Mouse (Mus musculus): ENCODE measurements around the gene Arhgap18. TPM values are rescaled to one million over a fixed set of nuclear protein-coding genes. Genes with fewer than 3 reads are reported as not detected.
A peak's percentile ranks its signal among the peaks of the same experiment; 100 is the strongest.

Gene Arhgap18
- 28.8 TPM in 2 replicates for polyA plus RNA-seq (2014; fragmentation: Nextera tagmentation; extraction: Ambion mirVana)

DNA sequence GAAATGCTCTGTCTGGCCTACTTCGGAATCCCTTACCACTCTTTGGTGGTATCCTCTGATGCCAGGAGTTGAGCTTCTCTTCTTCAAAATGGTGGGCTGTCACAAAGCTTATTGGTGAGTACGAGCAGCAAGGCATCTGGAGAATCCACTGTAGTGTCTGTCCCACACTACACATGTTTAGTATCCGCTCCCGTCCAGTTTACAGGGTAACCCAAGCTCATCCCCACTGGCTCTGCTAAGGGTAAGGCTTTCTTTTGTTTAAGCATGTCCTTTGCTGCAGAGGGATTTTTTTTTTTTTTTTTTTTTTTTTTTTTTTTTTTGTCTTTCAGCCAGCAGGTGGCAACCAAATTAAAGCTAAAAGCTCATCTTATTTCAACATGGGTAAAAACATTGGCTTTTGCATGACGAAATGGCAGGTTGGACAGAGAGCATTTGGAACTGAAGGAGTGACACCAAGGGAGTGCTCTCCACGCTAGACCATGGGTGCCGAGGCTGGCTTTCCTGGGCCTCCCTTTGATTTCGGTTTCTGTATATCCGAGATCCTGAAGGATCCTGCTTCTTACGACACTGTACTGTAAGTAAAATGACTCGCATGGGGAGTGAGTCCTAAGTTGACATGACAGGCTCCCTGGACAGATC, at the start of gene Arhgap18:
TSS of gene Arhgap18 (plus strand) at position 493 of the 639 bp plus-strand sequence.
- no peak for DNase-seq (ENCODE audit: low spot score)
- H3K4me1 ChIP-seq (ENCODE audit: control insufficient read depth, insufficient read depth, low read length): no peaks in the 10 kb centered on the region
- no peaks in the 10 kb centered on the region for H3K36me3 ChIP-seq (ENCODE audit: control insufficient read depth, insufficient read depth, low read length)
- H3K9ac ChIP-seq (ENCODE audit: low read depth, low read length): no peak within 1 kb of the TSS
- WGBS: 74% methylated on average over 11 of the region's 11 CpGs
- H3K4me3 ChIP-seq (ENCODE audit: low read depth, low read length): no peak within 1 kb of the TSS
- H3K9me3 ChIP-seq (ENCODE audit: control insufficient read depth, low read length): no peaks in the 10 kb centered on the region
- ATAC-seq (ENCODE audit: low read depth): no peak; the same call in 1 of the 2 replicates
- no peaks in the 10 kb centered on the region for H3K27me3 ChIP-seq (replicated peaks; ENCODE audit: control insufficient read depth, insufficient read depth, low read length)
- H3K4me2 ChIP-seq (ENCODE audit: low read depth, low read length): no peak within 1 kb of the TSS
- no peak within 1 kb of the TSS for H3K27ac ChIP-seq (replicated peaks; ENCODE audit: low read depth, low read length)

DNA sequence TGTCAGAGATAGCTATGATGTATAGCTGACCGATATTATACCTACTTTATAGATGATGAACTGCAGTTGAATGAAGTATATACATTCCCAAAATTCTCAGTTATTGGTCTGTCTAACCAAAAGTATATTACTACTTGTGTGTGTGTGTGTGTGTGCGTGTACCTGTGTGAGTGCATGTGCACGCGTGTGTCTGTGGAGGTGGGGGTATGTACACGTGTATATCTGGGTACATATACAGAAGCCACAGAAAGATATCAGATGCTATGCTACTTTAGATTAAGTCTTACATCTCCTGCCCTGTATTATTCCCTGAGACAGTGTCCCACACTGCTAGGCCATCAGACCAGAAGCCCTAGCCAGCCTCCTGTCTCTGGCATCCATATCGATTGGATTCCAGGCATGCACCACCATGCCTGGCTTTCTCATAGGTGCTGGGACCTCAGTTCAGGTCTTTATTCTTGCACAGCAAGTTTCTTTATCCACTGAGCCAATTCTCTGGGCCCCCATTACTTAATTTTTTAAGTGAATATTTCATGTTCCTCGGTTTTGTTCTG, 42.7 kb upstream of the Arhgap18 start:
- WGBS: 93% methylated on average over 7 of the region's 7 CpGs
- ATAC-seq (ENCODE audit: low read depth): no peak
- no peak overlapping the region for H3K9ac ChIP-seq (ENCODE audit: low read depth, low read length)

DNA sequence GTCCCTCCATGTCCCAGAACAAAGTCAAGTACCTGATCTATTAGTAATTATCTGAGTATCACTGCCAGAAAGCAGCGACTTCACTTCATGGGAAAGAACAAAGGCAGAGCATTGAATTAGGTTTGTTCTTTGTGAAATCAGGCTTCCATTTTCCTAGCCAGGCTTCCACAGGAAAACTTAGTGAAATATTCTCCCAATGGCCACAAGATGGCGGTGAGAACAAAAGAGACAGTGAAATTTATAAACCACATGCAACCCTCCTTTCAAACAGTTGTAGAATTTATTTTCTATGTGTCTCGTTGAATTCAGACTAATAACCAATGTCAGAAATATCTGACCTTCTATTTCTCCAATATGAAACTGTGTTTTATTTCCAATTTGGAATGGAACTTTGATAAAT, 42.2 kb upstream of the Arhgap18 start:
- H3K36me3 ChIP-seq (ENCODE audit: control insufficient read depth, insufficient read depth, low read length): no peaks in the 10 kb centered on the region
- ATAC-seq (ENCODE audit: low read depth): no peak
- no peaks in the 10 kb centered on the region for H3K27me3 ChIP-seq (replicated peaks; ENCODE audit: control insufficient read depth, insufficient read depth, low read length)
- H3K4me3 ChIP-seq (ENCODE audit: low read depth, low read length): no peak overlapping the region
- H3K27ac ChIP-seq (replicated peaks; ENCODE audit: low read depth, low read length): no peak overlapping the region
- WGBS: 6% methylated on average over 3 of the region's 3 CpGs
- no peaks in the 10 kb centered on the region for H3K9me3 ChIP-seq (ENCODE audit: control insufficient read depth, low read length)
- H3K4me2 ChIP-seq (ENCODE audit: low read depth, low read length): no peak overlapping the region
- no peak overlapping the region for H3K9ac ChIP-seq (ENCODE audit: low read depth, low read length)
- no peaks in the 10 kb centered on the region for H3K4me1 ChIP-seq (ENCODE audit: control insufficient read depth, insufficient read depth, low read length)
- DNase-seq (ENCODE audit: low spot score): peak; percentile 78

More for the DNA sequence above, 42.7 kb upstream of the Arhgap18 start:
- Histone ChIP-seq H3K27me3 (replicated peaks; ENCODE audit: control insufficient read depth, insufficient read depth, low read length) (no peaks in the 10 kb centered on the region), H3K4me2 (ENCODE audit: low read depth, low read length) (no peak overlapping the region), H3K36me3 (ENCODE audit: control insufficient read depth, insufficient read depth, low read length) (no peaks in the 10 kb centered on the region), H3K9me3 (ENCODE audit: control insufficient read depth, low read length) (no peaks in the 10 kb centered on the region), H3K27ac (replicated peaks; ENCODE audit: low read depth, low read length) (no peak overlapping the region), H3K4me1 (ENCODE audit: control insufficient read depth, insufficient read depth, low read length) (no peaks in the 10 kb centered on the region), H3K4me3 (ENCODE audit: low read depth, low read length) (no peak overlapping the region)
- no peak for DNase-seq (ENCODE audit: low spot score)

DNA sequence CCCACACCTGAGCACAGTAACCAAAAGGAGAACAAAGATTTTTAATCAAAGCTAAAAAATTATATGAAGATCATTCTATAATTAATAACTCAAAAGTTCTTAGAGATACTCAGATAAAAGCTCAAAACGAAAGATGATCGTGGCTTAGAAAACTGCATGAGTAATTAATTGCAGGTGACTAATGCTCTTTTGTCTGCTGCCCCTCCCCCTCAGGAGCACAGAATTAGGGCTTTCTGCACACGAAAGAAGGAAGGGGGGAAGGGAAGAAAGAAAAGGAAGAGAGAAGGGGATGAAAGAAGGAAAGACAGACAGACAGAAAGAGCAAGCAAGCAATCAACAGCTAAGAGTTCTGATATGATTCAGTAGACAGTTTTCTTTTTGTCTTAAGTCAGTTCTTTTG, 39.2 kb upstream of the Arhgap18 start:
- no peak overlapping the region for H3K9ac ChIP-seq (ENCODE audit: low read depth, low read length)
- H3K27ac ChIP-seq (replicated peaks; ENCODE audit: low read depth, low read length): no peak overlapping the region
- no peak for ATAC-seq (ENCODE audit: low read depth)
- H3K9me3 ChIP-seq (ENCODE audit: control insufficient read depth, low read length): no peaks in the 10 kb centered on the region
- DNase-seq (ENCODE audit: low spot score): no peak
- no peak overlapping the region for H3K4me3 ChIP-seq (ENCODE audit: low read depth, low read length)
- no peaks in the 10 kb centered on the region for H3K36me3 ChIP-seq (ENCODE audit: control insufficient read depth, insufficient read depth, low read length)
- no peaks in the 10 kb centered on the region for H3K4me1 ChIP-seq (ENCODE audit: control insufficient read depth, insufficient read depth, low read length)
- H3K4me2 ChIP-seq (ENCODE audit: low read depth, low read length): no peak overlapping the region
- 22% methylated on average over 3 of the region's 3 CpGs for WGBS
- no peaks in the 10 kb centered on the region for H3K27me3 ChIP-seq (replicated peaks; ENCODE audit: control insufficient read depth, insufficient read depth, low read length)

DNA sequence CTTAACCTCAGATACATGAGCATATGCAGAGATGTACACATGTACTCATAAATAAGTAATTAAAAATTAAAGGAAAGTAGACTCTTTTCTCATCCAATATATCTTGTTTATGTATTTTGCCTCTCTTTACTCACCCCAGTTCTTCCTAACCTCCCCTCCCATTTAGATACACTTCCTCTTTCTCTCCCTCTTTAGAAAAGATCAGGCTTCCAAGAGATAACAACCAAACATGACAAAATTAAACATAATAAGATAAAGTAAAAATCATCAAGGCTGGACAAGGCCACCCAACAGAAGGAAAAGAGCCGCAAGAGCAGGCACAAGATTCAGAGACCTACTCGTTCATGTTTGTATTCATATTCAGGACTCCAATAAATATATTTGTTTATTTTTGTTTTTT, 28.5 kb upstream of the Arhgap18 start:
- Histone ChIP-seq H3K27ac (replicated peaks; ENCODE audit: low read depth, low read length) (no peak overlapping the region), H3K4me3 (ENCODE audit: low read depth, low read length) (no peak overlapping the region), H3K4me1 (ENCODE audit: control insufficient read depth, insufficient read depth, low read length) (no peaks in the 10 kb centered on the region), H3K4me2 (ENCODE audit: low read depth, low read length) (no peak overlapping the region), H3K27me3 (replicated peaks; ENCODE audit: control insufficient read depth, insufficient read depth, low read length) (no peaks in the 10 kb centered on the region), H3K9me3 (ENCODE audit: control insufficient read depth, low read length) (peaks cover 7% of the 10 kb centered on the region; the same call in 1 of the 2 replicates), H3K36me3 (ENCODE audit: control insufficient read depth, insufficient read depth, low read length) (no peaks in the 10 kb centered on the region), H3K9ac (ENCODE audit: low read depth, low read length) (no peak overlapping the region)
- 93% methylated on average over 2 of the region's 2 CpGs for WGBS
- no peak for DNase-seq (ENCODE audit: low spot score)
- ATAC-seq (ENCODE audit: low read depth): no peak

DNA sequence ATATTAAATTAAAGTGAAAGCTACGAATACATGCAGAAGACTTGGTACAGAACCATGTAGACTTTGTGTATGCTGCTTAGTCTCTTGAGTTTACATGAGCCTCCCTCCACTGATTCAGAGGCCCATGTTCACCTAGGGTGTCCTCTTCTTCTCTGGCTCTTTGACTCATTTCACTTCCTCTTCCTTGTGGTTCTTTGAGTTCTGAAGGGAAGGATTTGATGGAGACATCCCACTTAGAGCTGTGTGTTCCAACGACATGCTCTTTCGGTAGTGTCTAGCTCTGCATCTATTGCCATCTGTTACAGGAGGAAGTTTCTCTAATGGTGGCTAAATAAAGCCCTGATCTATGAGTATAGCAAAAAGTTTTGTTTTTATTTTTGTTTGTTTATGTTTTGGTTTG, 28.0 kb upstream of the Arhgap18 start:
- Histone ChIP-seq H3K4me2 (ENCODE audit: low read depth, low read length) (no peak overlapping the region), H3K4me1 (ENCODE audit: control insufficient read depth, insufficient read depth, low read length) (no peaks in the 10 kb centered on the region), H3K36me3 (ENCODE audit: control insufficient read depth, insufficient read depth, low read length) (no peaks in the 10 kb centered on the region), H3K4me3 (ENCODE audit: low read depth, low read length) (no peak overlapping the region), H3K27me3 (replicated peaks; ENCODE audit: control insufficient read depth, insufficient read depth, low read length) (no peaks in the 10 kb centered on the region), H3K9me3 (ENCODE audit: control insufficient read depth, low read length) (peaks cover 7% of the 10 kb centered on the region; the same call in 1 of the 2 replicates), H3K9ac (ENCODE audit: low read depth, low read length) (no peak overlapping the region), H3K27ac (replicated peaks; ENCODE audit: low read depth, low read length) (no peak overlapping the region)
- 96% methylated on average over 3 of the region's 3 CpGs for WGBS
- ATAC-seq (ENCODE audit: low read depth) (no peak), DNase-seq (ENCODE audit: low spot score) (no peak)

DNA sequence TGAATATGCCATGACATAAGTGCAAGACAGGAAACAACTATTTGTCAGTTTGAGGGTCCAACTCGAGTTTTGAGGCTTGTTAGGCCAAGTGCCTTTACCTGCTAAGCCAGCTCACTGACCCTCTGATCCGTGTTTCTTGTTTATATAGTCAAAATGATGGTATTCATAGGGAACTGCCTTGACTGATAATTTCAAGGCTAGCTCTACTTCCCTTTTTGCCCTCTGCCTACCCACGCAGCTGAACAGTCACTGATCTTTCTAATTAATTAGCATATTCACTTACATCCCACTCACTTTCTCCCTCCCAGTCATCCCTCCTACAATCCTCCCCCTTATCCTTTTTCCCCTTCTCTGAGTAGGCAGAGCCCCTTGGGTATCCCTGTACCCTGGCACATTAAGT, 2.4 kb upstream of the Arhgap18 start:
- H3K27ac ChIP-seq (replicated peaks; ENCODE audit: low read depth, low read length): no peak overlapping the region
- H3K4me3 ChIP-seq (ENCODE audit: low read depth, low read length): no peak overlapping the region
- H3K9me3 ChIP-seq (ENCODE audit: control insufficient read depth, low read length): no peaks in the 10 kb centered on the region
- H3K4me1 ChIP-seq (ENCODE audit: control insufficient read depth, insufficient read depth, low read length): no peaks in the 10 kb centered on the region
- H3K9ac ChIP-seq (ENCODE audit: low read depth, low read length): no peak overlapping the region
- DNase-seq (ENCODE audit: low spot score) (no peak), ATAC-seq (ENCODE audit: low read depth) (no peak)
- no peak overlapping the region for H3K4me2 ChIP-seq (ENCODE audit: low read depth, low read length)
- 74% methylated on average over 3 of the region's 3 CpGs for whole genome bisulfite sequencing
- H3K36me3 ChIP-seq (ENCODE audit: control insufficient read depth, insufficient read depth, low read length): no peaks in the 10 kb centered on the region
- H3K27me3 ChIP-seq (replicated peaks; ENCODE audit: control insufficient read depth, insufficient read depth, low read length): no peaks in the 10 kb centered on the region

DNA sequence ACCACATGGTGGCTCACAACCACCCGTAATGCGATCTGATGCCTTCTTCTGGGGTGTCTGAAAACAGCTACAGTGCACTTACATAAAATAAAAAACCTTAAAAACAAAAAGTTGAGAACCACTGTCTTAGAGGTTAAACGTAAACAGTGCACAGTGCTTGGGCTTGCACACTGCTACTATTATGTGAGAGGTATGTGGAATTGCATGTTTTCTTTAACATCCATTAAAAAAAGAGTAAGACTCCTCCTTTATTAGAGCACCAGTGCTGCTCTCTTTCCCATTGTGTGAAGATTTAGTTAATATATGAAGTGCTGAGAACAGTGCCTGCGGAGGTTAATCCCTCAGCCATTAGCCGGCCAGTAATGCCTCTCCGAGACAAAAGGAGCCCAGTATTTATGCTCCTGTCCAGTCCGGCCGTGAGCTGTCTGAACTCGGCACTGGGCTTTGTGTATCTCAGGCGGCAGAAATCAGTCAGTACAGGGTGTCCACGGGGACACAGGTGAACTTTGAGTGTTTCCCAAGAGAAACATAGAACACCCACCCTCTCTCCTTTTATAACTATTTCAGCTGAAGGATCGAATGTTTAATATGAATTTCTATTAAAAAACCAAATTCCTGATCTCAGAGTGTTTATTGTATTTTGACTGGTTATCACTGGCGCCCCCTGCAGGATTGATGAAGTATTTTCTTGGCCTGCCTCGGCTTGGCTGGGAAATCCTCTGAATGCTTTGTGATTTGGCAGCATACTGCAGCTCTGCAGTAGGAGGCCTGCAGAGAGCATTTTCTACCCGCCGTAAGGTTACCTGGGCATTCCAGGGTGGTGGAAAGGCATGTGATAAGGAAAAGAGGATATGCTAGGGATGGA, 925 bp upstream of the Arhgap18 start:
- H3K9ac ChIP-seq (ENCODE audit: low read depth, low read length): no peak overlapping the region
- ATAC-seq (ENCODE audit: low read depth): peak; percentile 62
- WGBS: 61% methylated on average over 16 of the region's 16 CpGs

More for the DNA sequence above, 925 bp upstream of the Arhgap18 start:
- peak; percentile 43 for DNase-seq (ENCODE audit: low spot score)
- Histone ChIP-seq H3K9me3 (ENCODE audit: control insufficient read depth, low read length) (no peaks in the 10 kb centered on the region), H3K4me2 (ENCODE audit: low read depth, low read length) (no peak overlapping the region), H3K27me3 (replicated peaks; ENCODE audit: control insufficient read depth, insufficient read depth, low read length) (no peaks in the 10 kb centered on the region), H3K4me1 (ENCODE audit: control insufficient read depth, insufficient read depth, low read length) (no peaks in the 10 kb centered on the region), H3K27ac (replicated peaks; ENCODE audit: low read depth, low read length) (no peak overlapping the region), H3K36me3 (ENCODE audit: control insufficient read depth, insufficient read depth, low read length) (no peaks in the 10 kb centered on the region), H3K4me3 (ENCODE audit: low read depth, low read length) (no peak overlapping the region)

All from embryonic facial prominence, embryonic 14.5 days (tissue).